Mouse (Mus musculus) liver, embryonic 14.5 days (tissue): ENCODE measurements at regions not wholly inside any gene's neighbourhood (a gene's known extent, or its start where the extent isn't known, plus 50 kb on each side); places are given as distances from the start of the nearest gene placed in this dataset.

Experiments
- CTCF ChIP-seq: IDR thresholded peaks from 2 replicates; pipeline ENCODE4 v1.5.1; 2016; ENCODE audit warnings: antibody characterized with exemption, low read depth, control low read depth
- EP300 ChIP-seq: IDR thresholded peaks from 2 replicates; pipeline ENCODE4 v1.6.1; 2016; ENCODE audit warnings: antibody characterized with exemption, low read depth

DNA sequence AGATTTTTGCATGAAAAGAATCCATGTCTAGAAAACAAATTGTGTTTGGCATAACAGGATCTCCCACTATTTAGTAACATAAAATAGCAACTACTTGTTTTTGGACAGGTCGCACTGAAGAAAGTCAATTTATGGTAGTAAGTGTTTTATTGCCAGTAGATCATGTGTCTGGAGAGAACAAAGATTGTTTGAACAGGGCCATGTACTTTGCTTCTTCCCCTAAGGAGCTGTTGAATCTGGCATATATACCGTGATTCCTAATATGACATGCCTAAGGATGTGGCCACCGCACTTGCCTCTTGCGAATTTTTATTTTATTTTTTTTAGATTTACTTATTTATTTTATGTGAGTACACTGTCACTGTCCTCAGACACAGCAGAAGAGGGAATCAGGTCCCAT lies 290.9 kb downstream of the Sema3d start:
- TF ChIP-seq CTCF = no peak
- no peak for TF ChIP-seq EP300
